In the genomic region with DNA sequence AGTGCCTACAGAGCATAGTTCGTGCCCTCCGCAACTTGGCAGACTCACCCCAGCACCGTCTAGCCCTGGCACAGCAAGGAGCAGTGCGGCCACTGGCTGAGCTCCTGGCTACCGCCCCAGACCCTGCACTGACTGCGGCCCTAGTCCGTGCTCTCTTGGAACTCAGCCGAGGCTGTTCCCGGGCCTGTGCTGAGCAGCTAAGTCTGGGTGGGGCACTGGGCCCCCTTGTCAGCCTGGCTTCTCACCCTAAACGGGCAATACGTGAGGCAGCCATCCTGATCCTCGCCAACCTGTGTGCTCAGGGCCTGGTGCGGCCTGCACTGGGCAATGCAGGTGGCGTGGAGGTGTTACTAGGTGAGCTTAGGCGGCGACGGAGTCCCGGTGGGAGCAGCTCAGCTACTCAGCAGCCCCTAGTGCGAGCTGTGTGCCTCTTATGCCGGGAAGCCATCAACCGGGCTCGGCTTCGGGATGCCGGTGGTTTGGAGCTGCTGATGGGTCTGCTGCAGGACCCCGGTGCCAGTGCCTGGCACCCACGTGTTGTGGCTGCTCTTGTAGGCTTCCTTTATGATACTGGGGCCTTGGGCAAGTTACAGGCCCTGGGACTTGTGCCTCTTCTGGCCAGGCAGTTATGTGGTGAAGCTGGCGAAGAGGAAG, we compare ENCODE assay signal across 15 mouse cellular contexts. TPM values are rescaled to one million over a fixed set of nuclear protein-coding genes. Genes with fewer than 3 reads are reported as not detected.
DNase-seq lines count a peak whose midpoint lies in the region; ATAC-seq lines count a peak whose summit lies in the region.
"Had no signal": no experiment of that assay in that cellular context is flagged by ENCODE, and none has a peak within 500 bp of the region (broad histone marks: within the 10 kb centered on the region; RNA-seq: fewer than 3 reads in every experiment).

No protein-coding gene starts in this region.

- peaks cover 47% of the 10 kb centered on the region for H3K4me1 ChIP-seq in forebrain, embryonic 10.5 days
- peaks cover 17% of the 10 kb centered on the region for H3K4me1 ChIP-seq in forebrain, embryonic 13.5 days
- peaks cover 57% of the 10 kb centered on the region for H3K4me1 ChIP-seq in embryonic facial prominence, embryonic 10.5 days

- H3K27ac ChIP-seq in forebrain, embryonic 10.5 days = 0 out of 2 replicates have a peak overlapping the region, but pooled peaks have one; percentile 44
- H3K27ac ChIP-seq in forebrain, embryonic 13.5 days = no peak overlapping the region
- peak overlapping the region; percentile 32; the same call in 1 of the 2 replicates for H3K27ac ChIP-seq in embryonic facial prominence, embryonic 10.5 days (replicated peaks)
- H3K27ac ChIP-seq: midbrain, embryonic 12.5 days; neural tube, embryonic 13.5 days had no signal

- no peak for DNase-seq in forebrain, embryonic 10.5 days (ENCODE audit: extremely low spot score, low spot score)
- peak; percentile 29 for DNase-seq in kidney, adult 9 months
- DNase-seq in kidney, postnatal 14 days = no peak
- DNase-seq in adipocyte (ENCODE audit: low spot score) (peak; percentile 18), MN1 (ENCODE audit: low spot score) (no peak)
- DNase-seq in embryonic facial prominence, embryonic 10.5 days (ENCODE audit: low spot score) = no peak
- no peak for DNase-seq in gastrocnemius, adult 18-20 months (ENCODE audit: low spot score)
- DNase-seq: adrenal gland, postnatal 10 days; lung, postnatal 10 days; thymus, postnatal 4 days had no signal

- H3K4me2 ChIP-seq in forebrain, embryonic 13.5 days = no peak overlapping the region
- H3K4me2 ChIP-seq: midbrain, embryonic 12.5 days; neural tube, embryonic 13.5 days had no signal

- no peak for ATAC-seq in forebrain, embryonic 13.5 days

- H3K27me3 ChIP-seq in forebrain, embryonic 10.5 days (ENCODE audit: poor library complexity, severe bottlenecking) = peaks cover 12% of the 10 kb centered on the region
- H3K27me3 ChIP-seq in forebrain, embryonic 13.5 days = no peaks in the 10 kb centered on the region
- H3K27me3 ChIP-seq in embryonic facial prominence, embryonic 10.5 days (replicated peaks; ENCODE audit: low read depth, poor library complexity, severe bottlenecking) = no peaks in the 10 kb centered on the region
- H3K27me3 ChIP-seq: midbrain, embryonic 12.5 days; neural tube, embryonic 13.5 days had no signal

- H3K9me3 ChIP-seq in forebrain, embryonic 10.5 days = no peaks in the 10 kb centered on the region
- H3K9me3 ChIP-seq in forebrain, embryonic 13.5 days (replicated peaks) = no peaks in the 10 kb centered on the region
- no peaks in the 10 kb centered on the region for H3K9me3 ChIP-seq in embryonic facial prominence, embryonic 10.5 days
- H3K9me3 ChIP-seq: midbrain, embryonic 12.5 days; neural tube, embryonic 13.5 days had no signal

- H3K36me3 ChIP-seq in forebrain, embryonic 10.5 days (replicated peaks) = peaks cover 68% of the 10 kb centered on the region
- H3K36me3 ChIP-seq in forebrain, embryonic 13.5 days (ENCODE audit: poor library complexity, severe bottlenecking) = peaks cover 50% of the 10 kb centered on the region
- peaks cover 62% of the 10 kb centered on the region for H3K36me3 ChIP-seq in embryonic facial prominence, embryonic 10.5 days (replicated peaks)

- H3K9ac ChIP-seq in forebrain, embryonic 13.5 days = no peak overlapping the region
- H3K9ac ChIP-seq: neural tube, embryonic 13.5 days had no signal

- 93% methylated on average over 27 of the region's 27 CpGs for WGBS in forebrain, embryonic 10.5 days
- 95% methylated on average over 27 of the region's 27 CpGs for WGBS in forebrain, embryonic 13.5 days
- WGBS in embryonic facial prominence, embryonic 10.5 days = 94% methylated on average over 27 of the region's 27 CpGs

- H3K4me3 ChIP-seq in forebrain, embryonic 10.5 days = no peak overlapping the region
- H3K4me3 ChIP-seq in forebrain, embryonic 13.5 days = no peak overlapping the region
- no peak overlapping the region for H3K4me3 ChIP-seq in embryonic facial prominence, embryonic 10.5 days
- H3K4me3 ChIP-seq: midbrain, embryonic 12.5 days; neural tube, embryonic 13.5 days had no signal

RNA-seq across cellular contexts. Expression of gene 9130023H24Rik, which starts 2.4 kb away (rescaled TPM):
- 10.0 and 10.7 TPM in 2 replicates for polyA plus RNA-seq in forebrain, embryonic 10.5 days (2016; fragmentation: Nextera tagmentation; extraction: Ambion mirVana)
- 9.5 and 11.3 TPM in 2 replicates for polyA plus RNA-seq in forebrain, embryonic 13.5 days (2015; fragmentation: Nextera tagmentation; extraction: Ambion mirVana)
- 9.2 and 10.4 TPM in 2 replicates for polyA plus RNA-seq in embryonic facial prominence, embryonic 10.5 days (2016; fragmentation: Nextera tagmentation; extraction: Ambion mirVana)
- total RNA-seq in gastrocnemius, adult 18-20 months (2021) = 1 to 10 TPM; 1.6 to 1.7 TPM

RNA-seq across cellular contexts. Expression of gene Armc5, which starts 3.1 kb away (rescaled TPM):
- polyA plus RNA-seq in forebrain, embryonic 10.5 days (2016; fragmentation: Nextera tagmentation; extraction: Ambion mirVana) = 15.3 and 15.4 TPM in 2 replicates
- 11.0 and 12.2 TPM in 2 replicates for polyA plus RNA-seq in forebrain, embryonic 13.5 days (2015; fragmentation: Nextera tagmentation; extraction: Ambion mirVana)
- 17.5 and 19.1 TPM in 2 replicates for polyA plus RNA-seq in embryonic facial prominence, embryonic 10.5 days (2016; fragmentation: Nextera tagmentation; extraction: Ambion mirVana)
- total RNA-seq in gastrocnemius, adult 18-20 months (2021) = 1 to 10 TPM; 8.3 to 9.0 TPM

RNA-seq across cellular contexts. Expression of gene Tgfb1i1, which starts 6.4 kb away (rescaled TPM):
- 22.5 and 23.3 TPM in 2 replicates for polyA plus RNA-seq in forebrain, embryonic 10.5 days (2016; fragmentation: Nextera tagmentation; extraction: Ambion mirVana)
- 13.6 and 14.5 TPM in 2 replicates for polyA plus RNA-seq in forebrain, embryonic 13.5 days (2015; fragmentation: Nextera tagmentation; extraction: Ambion mirVana)
- polyA plus RNA-seq in embryonic facial prominence, embryonic 10.5 days (2016; fragmentation: Nextera tagmentation; extraction: Ambion mirVana) = 23.6 and 25.3 TPM in 2 replicates
- total RNA-seq in gastrocnemius, adult 18-20 months (2021) = 1 to 10 TPM; 5.5 to 7.0 TPM

RNA-seq across cellular contexts. Expression of gene Slc5a2, which starts 25.2 kb away (rescaled TPM):
- 0.28 TPM in 1 of 2 replicates, not detected in the other for polyA plus RNA-seq in forebrain, embryonic 10.5 days (2016; fragmentation: Nextera tagmentation; extraction: Ambion mirVana)
- not detected in 2 replicates for polyA plus RNA-seq in forebrain, embryonic 13.5 days (2015; fragmentation: Nextera tagmentation; extraction: Ambion mirVana)
- polyA plus RNA-seq in embryonic facial prominence, embryonic 10.5 days (2016; fragmentation: Nextera tagmentation; extraction: Ambion mirVana) = 0.10 and 0.28 TPM in 2 replicates
- under 1 TPM in 1 of 2 experiments, not detected in 1; 0.39 TPM for total RNA-seq in gastrocnemius, adult 18-20 months (2021)
- total RNA-seq: left cerebral cortex, postnatal 14 days had no signal
- polyA plus RNA-seq: large intestine, adult 2 months; midbrain, embryonic 12.5 days; neural tube, embryonic 13.5 days had no signal

RNA-seq across cellular contexts. Expression of gene Cox6a2, which starts 34.1 kb away (rescaled TPM):
- polyA plus RNA-seq in forebrain, embryonic 10.5 days (2016; fragmentation: Nextera tagmentation; extraction: Ambion mirVana) = not detected in 2 replicates
- polyA plus RNA-seq in forebrain, embryonic 13.5 days (2015; fragmentation: Nextera tagmentation; extraction: Ambion mirVana) = 0.55 TPM in 1 of 2 replicates, not detected in the other
- 0.39 TPM in 1 of 2 replicates, not detected in the other for polyA plus RNA-seq in embryonic facial prominence, embryonic 10.5 days (2016; fragmentation: Nextera tagmentation; extraction: Ambion mirVana)
- 1,000 to 10,000 TPM; 1,835 to 2,031 TPM for total RNA-seq in gastrocnemius, adult 18-20 months (2021)
- polyA plus RNA-seq: midbrain, embryonic 12.5 days had no signal

Comparison
In these comparisons a context has a peak if more than half of its experiments do, and no peak if none do; other contexts are left out.
1. DNase-seq: peak in kidney, adult 9 months (single experiment) and adipocyte (single experiment); none in forebrain, embryonic 10.5 days (single experiment), kidney, postnatal 14 days (single experiment), embryonic facial prominence, embryonic 10.5 days (single experiment), gastrocnemius, adult 18-20 months (single experiment) and MN1 (single experiment).